Mouse (Mus musculus) spleen, postnatal 10 days (tissue): ENCODE data around the gene Tbc1d13.
A peak's percentile ranks its signal among the peaks of the same experiment; 100 is the strongest.
"Not testable (repeated sequence)": the region's sequence is repeated elsewhere in the genome, so short reads cannot be mapped to it uniquely, and the experiment has no call there.

Experiments used
- DNase-seq, 2 experiments: peaks; one replicate each; pipeline ENCODE4 v3.0.0; 2021 to 2022; ENCODE audit warnings: low spot score in 2 of 2

Tbc1d13 gene

DNA sequence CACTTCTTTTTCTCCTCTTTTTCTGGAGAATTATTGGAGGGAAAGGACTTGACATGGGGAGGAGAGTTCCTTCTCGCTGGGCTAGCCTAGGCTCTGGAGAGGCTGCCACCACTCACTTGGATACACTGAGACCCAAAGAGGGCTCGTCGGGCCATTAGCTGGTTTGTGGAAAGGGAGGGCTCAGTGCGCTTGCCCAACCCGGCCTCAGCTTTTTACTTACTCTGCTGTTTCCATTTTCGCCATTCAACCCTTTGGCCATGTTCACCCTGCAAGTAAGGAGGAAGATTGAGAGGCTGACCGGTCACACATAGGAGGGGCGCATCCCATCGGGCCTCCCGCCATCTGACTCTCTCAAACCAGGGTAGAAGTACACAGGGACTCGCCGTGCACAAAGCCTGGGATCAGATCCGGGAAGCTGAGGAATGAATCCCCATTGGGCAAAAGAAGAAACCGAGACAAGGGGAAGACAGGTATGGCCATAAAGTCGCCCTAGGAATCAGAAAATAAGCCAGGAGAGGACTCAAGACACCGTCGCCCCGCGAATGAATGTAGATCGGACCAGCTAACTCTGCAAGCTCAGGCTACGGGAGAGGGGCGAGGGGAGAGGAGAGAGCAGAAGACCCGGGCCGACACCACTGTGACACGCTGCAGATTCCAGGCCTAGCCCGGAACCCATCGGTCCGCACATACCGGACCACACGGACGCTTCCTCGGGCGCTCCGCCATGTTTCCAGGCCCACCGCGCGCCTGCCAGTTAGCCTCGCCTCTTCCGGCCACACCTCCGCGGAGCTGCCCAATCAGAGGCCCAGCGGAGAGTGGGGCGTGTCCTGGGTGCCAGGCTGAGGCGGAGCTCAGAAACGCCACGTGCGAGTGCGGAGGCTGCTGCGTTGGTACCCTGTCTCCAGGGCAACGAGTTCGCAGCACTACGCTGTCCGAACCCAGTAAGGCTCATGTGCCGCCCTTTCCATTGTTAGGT lies 44.4 kb downstream of the Tbc1d13 start, which contains the start of gene Spout1:
TSS of gene Spout1 (minus strand) at position 760 of the 976 bp plus-strand sequence.
- DNase-seq: peak; percentile 81 to 96

GRCm38 (mm10) chr2:30178711-30179110 lies 45.2 kb downstream of the Tbc1d13 start:
- DNase-seq: not testable (repeated sequence)

- DNase-seq: no peak
Measured at GRCm38 (mm10) chr2:30182424-30182823, 48.9 kb downstream of the Tbc1d13 start.

- no peak for DNase-seq
Measured at GRCm38 (mm10) chr2:30183721-30184120, 50.2 kb downstream of the Tbc1d13 start.

DNA sequence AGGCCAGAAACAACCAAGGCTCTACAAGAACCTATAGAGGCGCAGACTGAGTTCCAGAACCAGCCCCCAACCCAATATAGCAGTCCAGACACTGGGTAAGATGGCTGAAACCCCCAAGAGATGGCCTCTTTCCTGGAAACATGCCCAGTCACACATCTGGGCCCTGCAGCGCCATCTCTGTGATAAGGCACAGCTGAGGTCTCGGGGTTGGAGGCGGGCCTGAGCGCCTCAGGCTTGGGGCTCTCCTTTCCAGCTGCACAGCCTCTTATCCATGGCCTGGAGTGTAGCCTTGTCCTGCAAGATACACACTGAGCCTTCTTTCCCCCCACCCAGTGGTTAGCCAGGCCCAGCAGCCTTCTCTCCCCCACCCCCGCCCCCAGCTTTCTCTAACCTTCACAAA lies 51.7 kb downstream of the Tbc1d13 start:
- DNase-seq: peak in 1 of 2 experiments; percentile 41

DNA sequence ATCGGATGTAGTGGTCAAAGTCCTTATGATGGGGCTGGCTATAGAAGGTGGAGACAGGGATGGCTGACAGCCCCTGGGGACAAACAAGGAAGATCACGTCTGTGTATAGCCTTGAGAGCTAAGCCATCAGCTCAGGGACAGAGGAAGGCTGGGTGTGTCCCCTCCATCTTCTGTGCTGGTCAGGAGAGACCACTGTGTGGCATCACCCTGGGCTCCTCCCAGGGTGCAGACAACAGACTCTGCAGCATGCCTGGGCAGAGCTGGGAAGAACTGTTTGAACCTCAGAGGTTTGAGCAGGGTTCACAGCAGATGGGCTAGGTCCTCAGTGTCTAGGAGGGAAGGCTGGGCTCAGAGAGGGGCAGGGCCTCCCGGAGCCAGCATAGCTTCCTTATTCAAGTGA lies 52.1 kb downstream of the Tbc1d13 start:
- DNase-seq: no peak

DNA sequence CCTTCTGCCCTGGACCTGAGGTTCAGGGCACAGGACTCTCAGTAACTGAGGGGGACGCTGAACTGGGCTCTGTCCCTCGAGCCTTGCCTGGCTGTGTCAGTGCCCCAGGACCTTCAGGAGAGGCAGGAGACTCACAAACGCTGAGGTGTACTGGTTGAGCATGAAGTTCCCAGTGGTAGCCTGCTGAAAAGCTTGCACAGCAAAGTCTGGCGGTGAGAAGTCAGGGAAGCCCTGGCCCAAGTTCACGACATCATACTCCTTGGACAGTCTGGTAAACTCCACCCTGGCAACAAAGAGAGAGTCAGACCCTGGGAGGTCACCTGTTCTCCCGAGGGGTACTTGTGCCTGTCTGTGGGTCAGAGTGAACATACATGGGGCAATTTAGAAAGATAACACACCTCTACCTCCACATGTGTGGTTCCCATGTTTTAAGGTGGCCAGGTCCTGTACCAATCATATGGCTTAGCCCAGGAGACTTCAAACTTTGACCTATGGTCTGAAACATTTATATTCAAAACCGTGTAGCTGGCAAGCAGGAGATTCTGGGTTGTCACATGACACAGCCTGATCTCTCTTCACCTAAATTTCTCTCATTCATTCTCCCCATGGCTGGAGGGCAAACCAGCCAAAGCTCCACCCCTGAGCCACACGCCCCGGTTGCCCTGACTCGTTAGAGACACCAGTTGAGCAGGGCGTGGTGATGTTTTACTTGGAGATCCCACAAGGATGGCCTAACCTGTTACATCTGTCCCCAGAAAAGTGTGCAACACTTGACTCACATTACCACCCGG lies 58.4 kb downstream of the Tbc1d13 start:
- no peak for DNase-seq

- no peak for DNase-seq
Measured at GRCm38 (mm10) chr2:30194656-30195055, 61.1 kb downstream of the Tbc1d13 start.

DNA sequence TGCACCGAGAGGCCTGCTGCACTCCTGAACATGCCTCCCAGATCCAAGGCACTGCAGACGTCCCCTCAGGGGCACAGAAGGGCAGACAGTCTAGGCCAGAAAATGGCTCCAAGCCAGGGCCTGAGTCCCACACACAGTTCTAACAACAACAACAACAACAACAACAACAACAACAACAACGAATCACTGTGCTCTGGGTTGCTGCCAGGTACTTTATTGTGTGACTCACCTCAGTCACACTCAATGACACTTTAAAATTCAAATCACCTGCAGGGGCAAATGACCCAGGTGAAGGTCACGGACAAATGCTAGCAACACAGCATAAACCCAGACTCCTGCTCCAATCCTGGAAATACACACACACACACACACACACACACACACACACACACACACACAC lies 64.5 kb downstream of the Tbc1d13 start:
- no peak for DNase-seq

DNA sequence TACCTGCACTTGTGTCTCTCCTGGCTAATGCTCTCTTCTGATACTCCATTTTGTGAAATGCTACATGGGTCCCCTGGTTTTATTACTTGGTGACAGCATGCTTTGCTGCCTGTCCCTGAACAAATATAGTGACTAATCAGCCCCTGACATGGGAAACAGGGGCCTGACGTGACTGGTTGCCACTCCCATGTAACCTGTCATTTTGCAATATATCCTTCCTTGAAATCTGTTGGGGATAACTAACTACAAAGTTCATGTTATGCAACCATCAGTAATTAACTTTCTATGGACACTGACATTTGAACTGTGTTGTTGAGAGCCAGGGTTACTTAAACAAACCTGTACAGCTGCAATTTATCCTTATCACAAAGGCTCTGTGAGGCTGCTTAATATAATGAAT lies 66.4 kb downstream of the Tbc1d13 start:
- DNase-seq: no peak

GRCm38 (mm10) chr2:30200388-30200925 lies 66.9 kb downstream of the Tbc1d13 start:
- no peak for DNase-seq
